Mouse (Mus musculus) CH12.LX (cell line): ENCODE measurements around the gene Lrriq3. TPM values are rescaled to one million over a fixed set of nuclear protein-coding genes. Genes with fewer than 3 reads are reported as not detected.

ENCODE experiments used
- DNase-seq: peaks from one replicate; pipeline ENCODE4 v3.0.0-alpha.2; 2013; ENCODE audit errors: extremely low read depth
- H3K27ac ChIP-seq: 2 replicates; pipeline ENCODE4 v1.5.1; 2012; ENCODE audit warnings: low read depth, mild to moderate bottlenecking, control low read depth, moderate library complexity; ENCODE audit not compliant: insufficient read depth
- H3K27me3 ChIP-seq: replicated peaks from 2 replicates; pipeline ENCODE3; 2012; ENCODE audit warnings: inconsistent platforms
- H3K36me3 ChIP-seq, 2 experiments: replicated peaks in 1 of 2; 2 replicates each; pipeline versions ENCODE3 to v1.6.1; 2012; ENCODE audit warnings: inconsistent platforms in 1 of 2, low read length in 1 of 2, mild to moderate bottlenecking in 1 of 2, mixed read lengths in 1 of 2, moderate library complexity in 1 of 2; ENCODE audit not compliant: control insufficient read depth in 1 of 2, insufficient read depth in 1 of 2
- H3K4me1 ChIP-seq, 2 experiments: 2 replicates each; pipeline ENCODE4 v1.6.1; 2012; ENCODE audit warnings: inconsistent platforms in 1 of 2, moderate library complexity in 1 of 2; ENCODE audit not compliant: insufficient read depth in 2 of 2, control insufficient read depth in 1 of 2
- H3K4me2 ChIP-seq: 2 replicates; pipeline ENCODE4 v1.6.1; 2012; ENCODE audit warnings: low read depth, mild to moderate bottlenecking, control low read depth; ENCODE audit not compliant: poor library complexity, insufficient read depth, severe bottlenecking
- H3K4me3 ChIP-seq, 3 experiments: fragments of 150-350 bp in 1 of 3; sonication (generic) in 1 of 3; replicated peaks in 1 of 3; 2 replicates each; pipeline versions ENCODE3 to v1.5.1; 2011 to 2012; ENCODE audit warnings: low read depth in 2 of 3, low read length in 2 of 3, mild to moderate bottlenecking in 2 of 3, moderate library complexity in 2 of 3, control low read depth in 1 of 3, improper control_type of control experiment in 1 of 3, inconsistent platforms in 1 of 3, mixed read lengths in 1 of 3; ENCODE audit not compliant: poor library complexity in 1 of 3
- H3K79me2 ChIP-seq: replicated peaks from 2 replicates; pipeline ENCODE4 v1.6.1; 2012; ENCODE audit warnings: mild to moderate bottlenecking, moderate library complexity; ENCODE audit not compliant: control insufficient read depth, poor library complexity, insufficient read depth, severe bottlenecking; ENCODE audit errors: extremely low read depth
- H3K9ac ChIP-seq: 2 replicates; pipeline ENCODE4 v1.6.1; 2012; ENCODE audit warnings: low read depth, mild to moderate bottlenecking, control low read depth, moderate library complexity; ENCODE audit not compliant: insufficient read depth
- H3K9me3 ChIP-seq: replicated peaks from 2 replicates; pipeline ENCODE3; 2012; ENCODE audit warnings: low read length, inconsistent platforms, mixed read lengths
- CHD2 ChIP-seq: IDR thresholded peaks from 2 replicates; pipeline ENCODE4 v1.6.1; 2011; ENCODE audit warnings: low read length, improper control_type of control experiment
- ELF1 ChIP-seq: IDR thresholded peaks from 2 replicates; pipeline ENCODE4 v1.6.1; 2014; ENCODE audit warnings: low read depth, mild to moderate bottlenecking, inconsistent platforms, low read length, improper control_type of control experiment
- EP300 ChIP-seq: IDR thresholded peaks from 2 replicates; pipeline ENCODE4 v1.6.1; 2011; ENCODE audit warnings: low read length, improper control_type of control experiment
- ETS1 ChIP-seq: conservative IDR thresholded peaks from 2 replicates; pipeline ENCODE4 v1.6.1; 2012; ENCODE audit warnings: low read depth, mild to moderate bottlenecking, inconsistent platforms, low read length, improper control_type of control experiment, moderate library complexity
- HCFC1 ChIP-seq: IDR thresholded peaks from 2 replicates; pipeline ENCODE4 v1.6.1; 2012; ENCODE audit warnings: low read depth, mild to moderate bottlenecking, inconsistent platforms, low read length, improper control_type of control experiment
- IRF4 ChIP-seq: IDR thresholded peaks from 2 replicates; pipeline ENCODE4 v1.6.1; 2014; ENCODE audit warnings: low read depth, mild to moderate bottlenecking, inconsistent platforms, low read length, improper control_type of control experiment
- JUN ChIP-seq: IDR thresholded peaks from 2 replicates; pipeline ENCODE4 v1.6.1; 2011; ENCODE audit warnings: low read depth, mild to moderate bottlenecking, low read length, improper control_type of control experiment, moderate library complexity; ENCODE audit not compliant: insufficient read depth
- KAT2A ChIP-seq: IDR thresholded peaks from 2 replicates; pipeline ENCODE4 v1.6.1; 2012; ENCODE audit warnings: low read length, improper control_type of control experiment, inconsistent platforms; ENCODE audit not compliant: insufficient replicate concordance
- MAFK ChIP-seq: IDR thresholded peaks from 2 replicates; pipeline ENCODE4 v1.6.1; 2011; ENCODE audit warnings: low read length, improper control_type of control experiment; ENCODE audit not compliant: insufficient replicate concordance
- MAX ChIP-seq: IDR thresholded peaks from 2 replicates; pipeline ENCODE4 v1.6.1; 2011; ENCODE audit warnings: low read length, improper control_type of control experiment
- MAZ ChIP-seq: IDR thresholded peaks from 2 replicates; pipeline ENCODE4 v1.6.1; 2012; ENCODE audit warnings: low read depth, mild to moderate bottlenecking, inconsistent platforms, low read length, improper control_type of control experiment, moderate library complexity
- MYC ChIP-seq: IDR thresholded peaks from 2 replicates; pipeline ENCODE4 v1.6.1; 2011; ENCODE audit warnings: low read depth, mild to moderate bottlenecking, improper control_type of control experiment, low read length
- NELFE ChIP-seq: IDR thresholded peaks from 2 replicates; pipeline ENCODE4 v1.6.1; 2011; ENCODE audit warnings: low read depth, low read length, improper control_type of control experiment
- NRF1 ChIP-seq: IDR thresholded peaks from 2 replicates; pipeline ENCODE4 v1.6.1; 2014; ENCODE audit warnings: low read depth, mild to moderate bottlenecking, inconsistent platforms, low read length, improper control_type of control experiment, moderate library complexity
- USF1 ChIP-seq: IDR thresholded peaks from 2 replicates; pipeline ENCODE4 v1.6.1; 2014; ENCODE audit warnings: low read depth, mild to moderate bottlenecking, inconsistent platforms, low read length, improper control_type of control experiment
- ZC3H11A ChIP-seq: IDR thresholded peaks from 2 replicates; pipeline ENCODE4 v1.6.1; 2012; ENCODE audit warnings: low read depth, mild to moderate bottlenecking, inconsistent platforms, low read length, improper control_type of control experiment
- ZMIZ1 ChIP-seq: IDR thresholded peaks from 2 replicates; pipeline ENCODE4 v1.6.1; 2012; ENCODE audit warnings: low read depth, mild to moderate bottlenecking, inconsistent platforms, low read length, improper control_type of control experiment
- ZNF384 ChIP-seq: IDR thresholded peaks from 2 replicates; pipeline ENCODE4 v1.6.1; 2012; ENCODE audit warnings: low read depth, low read length, improper control_type of control experiment, inconsistent platforms
- dilution Hi-C: fragments of 300-500 bp; cut with MboI; formaldehyde crosslinking; loops from 2 replicates; pipeline ENCODE4 v1.14.3; 2020; ENCODE audit warnings: low sequenced_read_pairs; ENCODE audit not compliant: extremely low pct_unique_long_range_greater_than_20kb, extremely low pct_ligation_motif_present
- in situ Hi-C: fragments of 300-500 bp; cut with MboI; formaldehyde crosslinking; loops from 3 replicates; pipeline ENCODE4 v1.14.3; 2019; ENCODE audit warnings: low sequenced_read_pairs, low pct_ligation_motif_present, low pct_unique_long_range_greater_than_20kb, mixed read lengths
- polyA plus RNA-seq: library from polyadenylated mRNA; unstranded; fragments of >175 nt; gene quantifications from 2 replicates; pipeline ENCODE4 v1.2.1, GENCODE M21; 2012; ENCODE audit warnings: low read depth; ENCODE audit not compliant: insufficient read length
- total RNA-seq, 2 experiments: library from RNA; depleted of rRNA; stranded (reverse); fragments of 300-350 nt in 1 of 2; fragments of >200 nt in 1 of 2; gene quantifications; 2 replicates each; pipeline ENCODE4 v1.2.3; 2012 to 2014

Gene Lrriq3
- total and polyA plus RNA-seq, 3 experiments: 0.51 to 1.7 (median 0.68) TPM

GRCm38 (mm10) chr3:155093116-155093956, at the start of gene Lrriq3, which contains the start of gene Fpgt (continued):
- peak; percentile 89; the same call in 1 of the 2 replicates for TF ChIP-seq KAT2A
- TF ChIP-seq, all 38 proteins: peak for 21

- H3K9ac ChIP-seq: no peak overlapping the region
- dilution Hi-C loops: no loop called here
- no peak for DNase-seq
- no peaks in the 10 kb centered on the region for H3K27me3 ChIP-seq
- in situ Hi-C loops: no loop called here
- H3K79me2 ChIP-seq: no peaks in the 10 kb centered on the region
- H3K9me3 ChIP-seq: no peaks in the 10 kb centered on the region
- no peaks in the 10 kb centered on the region for H3K36me3 ChIP-seq
- no peak for TF ChIP-seq MAFK
- TF ChIP-seq EP300: no peak
- no peak for TF ChIP-seq MYC
- no peak for TF ChIP-seq NELFE
- TF ChIP-seq NRF1: no peak
- no peak for TF ChIP-seq JUN
- no peak for TF ChIP-seq USF1
- TF ChIP-seq CHD2: no peak
- no peak for TF ChIP-seq ZMIZ1
- TF ChIP-seq ETS1: no peak
- TF ChIP-seq ZNF384: no peak
- TF ChIP-seq ELF1: no peak
- no peak for TF ChIP-seq ZC3H11A
- TF ChIP-seq HCFC1: no peak
- no peak for TF ChIP-seq IRF4
- no peak for TF ChIP-seq MAX
- TF ChIP-seq MAZ: no peak
- no peak for TF ChIP-seq KAT2A
- no peak overlapping the region for H3K4me3 ChIP-seq
- no peak overlapping the region for H3K27ac ChIP-seq
- H3K4me2 ChIP-seq: no peak overlapping the region
- peaks cover 0 to 11% of the 10 kb centered on the region in 2 experiments; a peak in 2 of 4 replicates for H3K4me1 ChIP-seq
Measured at GRCm38 (mm10) chr3:155052021-155052420, 41.2 kb upstream of the Lrriq3 start.
